ENCODE assay signal across 9 mouse cellular contexts in the genomic region with DNA sequence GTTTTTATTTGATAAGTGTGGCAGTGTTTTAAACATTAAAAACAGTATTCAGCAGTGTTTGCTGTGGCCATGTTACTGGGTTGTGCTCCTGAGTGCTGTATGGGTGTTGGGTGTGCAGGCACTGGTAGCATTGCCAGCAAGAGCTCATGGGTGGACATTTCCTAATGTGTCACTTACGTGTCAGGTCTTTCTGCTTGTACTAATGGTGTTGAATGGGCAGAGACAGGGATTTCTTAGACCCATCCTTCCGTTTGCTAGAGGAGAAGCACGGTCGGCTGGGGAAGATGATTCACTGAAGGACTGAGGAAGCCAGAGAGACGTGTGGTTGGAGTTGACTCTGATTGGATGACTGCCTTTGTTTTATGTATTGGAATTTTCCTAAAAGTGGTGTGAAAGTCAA.
DNase-seq lines count a peak whose midpoint lies in the region; ATAC-seq lines count a peak whose summit lies in the region.
"Had no signal": no experiment of that assay in that cellular context is flagged by ENCODE, and none has a peak within 500 bp of the region (broad histone marks: within the 10 kb centered on the region; RNA-seq: fewer than 3 reads in every experiment).

No protein-coding gene starts in this region.

- 75% methylated on average over 5 of the region's 5 CpGs for WGBS in neural tube, embryonic 11.5 days
- 75% methylated on average over 5 of the region's 5 CpGs for WGBS in hindbrain, embryonic 12.5 days
- WGBS in midbrain, embryonic 10.5 days: 84% methylated on average over 5 of the region's 5 CpGs

- H3K9ac ChIP-seq in neural tube, embryonic 11.5 days (ENCODE audit: low read length): no peak overlapping the region
- peak overlapping the region; percentile 41 for H3K9ac ChIP-seq in hindbrain, embryonic 12.5 days
- H3K9ac ChIP-seq: heart, embryonic 12.5 days had no signal

- no peaks in the 10 kb centered on the region for H3K27me3 ChIP-seq in neural tube, embryonic 11.5 days (ENCODE audit: control insufficient read depth, insufficient read depth, low read length)
- H3K27me3 ChIP-seq in hindbrain, embryonic 12.5 days: no peaks in the 10 kb centered on the region
- no peaks in the 10 kb centered on the region for H3K27me3 ChIP-seq in midbrain, embryonic 10.5 days (ENCODE audit: low read depth, poor library complexity, severe bottlenecking)
- H3K27me3 ChIP-seq: heart, embryonic 12.5 days had no signal

- no peaks in the 10 kb centered on the region for H3K36me3 ChIP-seq in neural tube, embryonic 11.5 days (ENCODE audit: control insufficient read depth, insufficient read depth, low read length)
- no peaks in the 10 kb centered on the region for H3K36me3 ChIP-seq in hindbrain, embryonic 12.5 days
- H3K36me3 ChIP-seq in midbrain, embryonic 10.5 days: no peaks in the 10 kb centered on the region

- H3K4me3 ChIP-seq in neural tube, embryonic 11.5 days (ENCODE audit: low read depth, low read length): no peak overlapping the region
- peak overlapping the region; percentile 32 for H3K4me3 ChIP-seq in hindbrain, embryonic 12.5 days
- H3K4me3 ChIP-seq in midbrain, embryonic 10.5 days: peak overlapping the region; percentile 29; the same call in 1 of the 2 replicates
- H3K4me3 ChIP-seq: heart, embryonic 12.5 days had no signal

- H3K4me1 ChIP-seq in neural tube, embryonic 11.5 days (ENCODE audit: control insufficient read depth, insufficient read depth, low read length): no peaks in the 10 kb centered on the region
- no peaks in the 10 kb centered on the region for H3K4me1 ChIP-seq in hindbrain, embryonic 12.5 days
- peaks cover 21% of the 10 kb centered on the region for H3K4me1 ChIP-seq in midbrain, embryonic 10.5 days

- H3K4me2 ChIP-seq in neural tube, embryonic 11.5 days (ENCODE audit: low read depth): peak overlapping the region; percentile 21; the same call in 1 of the 2 replicates
- peak overlapping the region; percentile 45 for H3K4me2 ChIP-seq in hindbrain, embryonic 12.5 days (replicated peaks)
- H3K4me2 ChIP-seq: heart, embryonic 12.5 days had no signal

- DNase-seq in neural tube, embryonic 11.5 days (ENCODE audit: low spot score): no peak
- no peak for DNase-seq in neural tube, embryonic 10.5 days (ENCODE audit: extremely low spot score, low spot score)
- DNase-seq in midbrain, embryonic 10.5 days (ENCODE audit: low spot score): no peak
- no peak for DNase-seq in thymus, postnatal 4 days
- no peak for DNase-seq in thymus, postnatal 25 days

- no peak for ATAC-seq in neural tube, embryonic 11.5 days (ENCODE audit: insufficient read depth, low FRiP score, low TSS enrichment)
- ATAC-seq in hindbrain, embryonic 12.5 days (ENCODE audit: low FRiP score): peak; percentile 61
- no peak for ATAC-seq in CD4-positive, CD25-positive, alpha-beta regulatory T cell, adult 4 months
- no peak for ATAC-seq in monocyte, adult 5-6 weeks (replicated peaks; ENCODE audit: insufficient number of reproducible peaks, low FRiP score, low TSS enrichment, poor library complexity, severe bottlenecking)

- no peaks in the 10 kb centered on the region for H3K9me3 ChIP-seq in neural tube, embryonic 11.5 days (ENCODE audit: control insufficient read depth, low read length)
- H3K9me3 ChIP-seq in hindbrain, embryonic 12.5 days (replicated peaks): no peaks in the 10 kb centered on the region
- H3K9me3 ChIP-seq in midbrain, embryonic 10.5 days (replicated peaks): no peaks in the 10 kb centered on the region
- H3K9me3 ChIP-seq: heart, embryonic 12.5 days had no signal

- no peak overlapping the region for H3K27ac ChIP-seq in neural tube, embryonic 11.5 days (ENCODE audit: low read depth, low read length)
- H3K27ac ChIP-seq in hindbrain, embryonic 12.5 days: no peak overlapping the region
- no peak overlapping the region for H3K27ac ChIP-seq in midbrain, embryonic 10.5 days (replicated peaks)
